Mouse (Mus musculus): ENCODE results near the gene Odf3. TPM values are rescaled to one million over a fixed set of nuclear protein-coding genes. Genes with fewer than 3 reads are reported as not detected.

Odf3 gene
- polyA plus RNA-seq, 1 experiment from 2014 or later, result not detected

GRCm38 (mm10) chr7:140821653-140822329 lies 25.8 kb upstream of the Odf3 start, which contains the start of gene Zfp941:
TSS of gene Zfp941 (minus strand) at chr7:140822178.
- H3K27me3 ChIP-seq (replicated peaks; ENCODE audit: control insufficient read depth, insufficient read depth, low read length), result no peaks in the 10 kb centered on the region
- H3K27ac ChIP-seq (ENCODE audit: low read depth), result no peak within 1 kb of the TSS
- ATAC-seq (replicated peaks; ENCODE audit: low FRiP score, low TSS enrichment, low read depth) (peak; percentile 82), DNase-seq (ENCODE audit: low spot score) (peak; percentile 72)
- WGBS, result 3% methylated on average over 21 of the region's 21 CpGs
- peak within 1 kb of the TSS; percentile 37 for H3K4me3 ChIP-seq (ENCODE audit: low read depth, low read length)
- H3K9ac ChIP-seq (ENCODE audit: low read length), result peak within 1 kb of the TSS; percentile 41
- no peaks in the 10 kb centered on the region for H3K9me3 ChIP-seq (ENCODE audit: control insufficient read depth, low read length)
- H3K4me2 ChIP-seq (ENCODE audit: low read length), result peak within 1 kb of the TSS; percentile 63
- H3K36me3 ChIP-seq (ENCODE audit: control insufficient read depth, insufficient read depth, low read length), result no peaks in the 10 kb centered on the region
- 0 out of 2 replicates have a peak, but pooled peaks cover 3% of the 10 kb centered on the region for H3K4me1 ChIP-seq (replicated peaks; ENCODE audit: control insufficient read depth, insufficient read depth, low read length)

DNA sequence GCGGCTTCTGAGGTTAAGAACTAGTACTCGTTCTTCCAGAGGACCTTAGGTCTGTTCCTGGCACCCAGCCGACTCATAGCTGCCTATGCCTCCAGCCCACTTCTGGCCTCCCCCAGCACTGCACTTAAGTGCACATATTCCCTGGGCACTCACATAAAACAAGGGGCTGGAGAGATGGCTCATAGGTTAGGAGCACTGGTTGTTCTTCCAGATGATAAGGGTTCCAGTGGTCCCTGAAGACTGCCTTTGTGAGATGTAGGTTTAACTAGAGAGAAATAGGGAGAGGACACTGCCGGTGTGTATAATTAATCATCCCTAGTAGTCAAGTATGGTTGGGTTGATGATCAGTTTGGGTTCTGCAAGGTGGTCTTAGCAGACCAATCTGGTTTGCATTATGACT lies 24.9 kb upstream of the Odf3 start:
- DNase-seq (ENCODE audit: low spot score), result no peak
- Histone ChIP-seq H3K4me2 (ENCODE audit: low read length) (no peak overlapping the region), H3K4me3 (ENCODE audit: low read depth, low read length) (no peak overlapping the region), H3K36me3 (ENCODE audit: control insufficient read depth, insufficient read depth, low read length) (no peaks in the 10 kb centered on the region), H3K27ac (ENCODE audit: low read depth) (no peak overlapping the region), H3K27me3 (replicated peaks; ENCODE audit: control insufficient read depth, insufficient read depth, low read length) (no peaks in the 10 kb centered on the region), H3K9ac (ENCODE audit: low read length) (no peak overlapping the region), H3K9me3 (ENCODE audit: control insufficient read depth, low read length) (no peaks in the 10 kb centered on the region), H3K4me1 (replicated peaks; ENCODE audit: control insufficient read depth, insufficient read depth, low read length) (0 out of 2 replicates have a peak, but pooled peaks cover 3% of the 10 kb centered on the region)
- WGBS, result 94% methylated on average over 4 of the region's 4 CpGs
- no peak for ATAC-seq (replicated peaks; ENCODE audit: low FRiP score, low TSS enrichment, low read depth)

DNA sequence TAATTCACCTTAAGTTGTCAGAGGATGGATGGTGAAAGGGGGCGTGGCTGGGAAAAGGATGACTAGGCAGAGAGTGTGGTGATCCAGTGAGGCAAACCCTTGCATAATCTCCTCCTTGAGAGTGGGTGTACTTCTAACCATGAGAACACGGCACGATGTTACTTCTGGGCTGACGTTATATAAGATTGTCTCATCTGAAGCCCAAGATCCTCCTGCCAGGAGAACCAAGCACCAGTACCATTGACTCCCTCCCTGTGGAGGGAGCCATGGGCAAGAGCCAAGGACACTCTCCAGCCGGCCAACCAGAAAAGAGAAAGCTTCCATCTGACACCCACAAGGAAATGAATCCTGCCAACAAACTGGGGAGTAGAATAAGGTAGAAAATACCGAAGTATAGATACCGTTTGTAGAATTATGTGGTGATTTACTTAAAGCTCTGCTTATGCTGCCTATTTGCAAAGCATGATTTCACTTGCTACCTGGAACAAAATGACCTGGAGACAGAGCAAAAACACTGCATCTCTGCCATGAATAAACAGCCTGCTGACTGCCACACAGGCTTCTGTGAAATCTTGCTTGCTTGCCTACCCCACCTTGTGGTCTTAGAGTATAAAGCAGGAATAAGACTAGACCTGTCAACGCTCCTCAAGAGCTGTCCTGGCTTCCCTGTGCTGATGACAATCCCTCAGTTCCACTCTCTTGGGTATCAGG lies 19.3 kb upstream of the Odf3 start:
- Histone ChIP-seq H3K36me3 (ENCODE audit: control insufficient read depth, insufficient read depth, low read length) (no peaks in the 10 kb centered on the region), H3K4me3 (ENCODE audit: low read depth, low read length) (no peak overlapping the region), H3K4me1 (replicated peaks; ENCODE audit: control insufficient read depth, insufficient read depth, low read length) (no peaks in the 10 kb centered on the region), H3K27ac (ENCODE audit: low read depth) (no peak overlapping the region), H3K9ac (ENCODE audit: low read length) (no peak overlapping the region), H3K27me3 (replicated peaks; ENCODE audit: control insufficient read depth, insufficient read depth, low read length) (no peaks in the 10 kb centered on the region), H3K4me2 (ENCODE audit: low read length) (no peak overlapping the region), H3K9me3 (ENCODE audit: control insufficient read depth, low read length) (no peaks in the 10 kb centered on the region)
- DNase-seq (ENCODE audit: low spot score) (no peak), ATAC-seq (replicated peaks; ENCODE audit: low FRiP score, low TSS enrichment, low read depth) (peak; percentile 53; the same call in 1 of the 2 replicates)
- WGBS, result 31% methylated on average over 8 of the region's 8 CpGs

DNA sequence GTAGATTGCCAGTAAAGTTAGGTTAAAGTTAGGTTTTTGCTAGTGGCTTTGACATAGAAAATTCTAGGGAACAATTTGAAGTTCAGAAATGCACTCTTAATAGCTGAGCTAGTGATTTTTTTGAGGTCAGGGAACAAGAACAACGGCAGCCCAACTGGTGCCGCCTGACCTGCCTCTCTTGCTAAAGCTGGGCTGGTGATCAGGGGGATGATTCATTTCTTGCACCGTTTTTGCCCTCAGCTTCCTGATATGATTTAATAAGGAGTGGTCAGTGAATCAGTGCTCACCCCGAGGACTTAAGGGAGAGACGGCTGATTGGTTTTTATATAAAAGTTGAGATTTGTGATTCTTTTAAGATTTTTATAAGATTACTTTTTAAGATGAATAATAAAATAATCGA lies 16.2 kb upstream of the Odf3 start:
- H3K36me3 ChIP-seq (ENCODE audit: control insufficient read depth, insufficient read depth, low read length), result no peaks in the 10 kb centered on the region
- no peak overlapping the region for H3K27ac ChIP-seq (ENCODE audit: low read depth)
- H3K4me2 ChIP-seq (ENCODE audit: low read length), result no peak overlapping the region
- H3K4me1 ChIP-seq (replicated peaks; ENCODE audit: control insufficient read depth, insufficient read depth, low read length), result no peaks in the 10 kb centered on the region
- ATAC-seq (replicated peaks; ENCODE audit: low FRiP score, low TSS enrichment, low read depth) (no peak), DNase-seq (ENCODE audit: low spot score) (no peak)
- no peak overlapping the region for H3K9ac ChIP-seq (ENCODE audit: low read length)
- WGBS, result 67% methylated on average over 6 of the region's 6 CpGs
- H3K4me3 ChIP-seq (ENCODE audit: low read depth, low read length), result no peak overlapping the region
- H3K27me3 ChIP-seq (replicated peaks; ENCODE audit: control insufficient read depth, insufficient read depth, low read length), result no peaks in the 10 kb centered on the region
- H3K9me3 ChIP-seq (ENCODE audit: control insufficient read depth, low read length), result no peaks in the 10 kb centered on the region

DNA sequence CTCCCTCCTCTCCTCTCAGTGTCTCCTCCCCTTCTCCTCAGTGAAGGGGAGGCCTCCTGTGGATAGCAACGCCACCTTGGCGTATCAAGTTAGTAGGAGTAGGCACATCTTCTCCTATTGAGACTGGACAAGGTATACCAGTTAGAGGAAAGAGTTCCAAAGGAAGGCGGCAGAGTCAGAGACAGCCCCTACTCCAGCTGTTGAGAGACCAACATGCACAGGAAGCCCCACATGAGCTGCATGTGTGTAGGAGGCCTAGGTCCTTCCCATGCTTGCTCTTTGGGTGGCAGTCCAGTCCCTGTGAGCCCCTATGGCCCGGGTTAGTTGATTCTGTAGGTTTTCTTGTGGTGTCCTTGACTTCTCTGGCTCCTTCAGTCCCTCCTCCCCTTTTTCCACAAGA lies 14.3 kb upstream of the Odf3 start:
- Histone ChIP-seq H3K9ac (ENCODE audit: low read length) (no peak overlapping the region), H3K36me3 (ENCODE audit: control insufficient read depth, insufficient read depth, low read length) (no peaks in the 10 kb centered on the region), H3K4me2 (ENCODE audit: low read length) (no peak overlapping the region), H3K9me3 (ENCODE audit: control insufficient read depth, low read length) (no peaks in the 10 kb centered on the region), H3K4me1 (replicated peaks; ENCODE audit: control insufficient read depth, insufficient read depth, low read length) (no peaks in the 10 kb centered on the region), H3K4me3 (ENCODE audit: low read depth, low read length) (no peak overlapping the region), H3K27ac (ENCODE audit: low read depth) (no peak overlapping the region), H3K27me3 (replicated peaks; ENCODE audit: control insufficient read depth, insufficient read depth, low read length) (no peaks in the 10 kb centered on the region)
- DNase-seq (ENCODE audit: low spot score), result no peak
- no peak for ATAC-seq (replicated peaks; ENCODE audit: low FRiP score, low TSS enrichment, low read depth)
- WGBS, result 81% methylated on average over 4 of the region's 4 CpGs

- DNase-seq (ENCODE audit: low spot score), result no peak
- H3K27ac ChIP-seq (ENCODE audit: low read depth), result no peak within 1 kb of the TSS
- no peak within 1 kb of the TSS for H3K4me2 ChIP-seq (ENCODE audit: low read length)
- WGBS, result 37% methylated on average over 20 of the region's 20 CpGs
- H3K4me3 ChIP-seq (ENCODE audit: low read depth, low read length), result no peak within 1 kb of the TSS
- ATAC-seq (replicated peaks; ENCODE audit: low FRiP score, low TSS enrichment, low read depth), result peak; percentile 47; the same call in 1 of the 2 replicates
- H3K9me3 ChIP-seq (ENCODE audit: control insufficient read depth, low read length), result no peaks in the 10 kb centered on the region
- no peaks in the 10 kb centered on the region for H3K4me1 ChIP-seq (replicated peaks; ENCODE audit: control insufficient read depth, insufficient read depth, low read length)
- no peak within 1 kb of the TSS for H3K9ac ChIP-seq (ENCODE audit: low read length)
- H3K27me3 ChIP-seq (replicated peaks; ENCODE audit: control insufficient read depth, insufficient read depth, low read length), result no peaks in the 10 kb centered on the region
- H3K36me3 ChIP-seq (ENCODE audit: control insufficient read depth, insufficient read depth, low read length), result no peaks in the 10 kb centered on the region
Measured at GRCm38 (mm10) chr7:140834968-140835757, 12.4 kb upstream of the Odf3 start, which contains the start of gene Urah. TSS of gene Urah (plus strand) at chr7:140835018.

DNA sequence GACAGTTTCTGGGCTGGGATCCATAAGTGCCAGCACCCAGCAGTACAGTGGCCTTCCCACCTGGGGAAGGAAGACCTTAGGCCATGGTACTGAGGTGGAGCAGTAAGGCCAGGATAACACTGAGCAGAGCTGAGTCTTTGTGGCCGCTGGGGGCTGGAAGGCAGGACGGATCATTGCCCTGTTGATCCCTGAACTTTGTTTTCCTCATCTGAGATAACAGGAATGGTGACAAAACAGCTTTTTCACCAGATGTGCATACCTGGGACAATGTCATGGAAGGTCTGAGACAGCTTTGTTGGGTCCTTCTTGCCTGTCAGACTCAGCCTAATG lies 11.9 kb upstream of the Odf3 start:
- Histone ChIP-seq H3K27me3 (replicated peaks; ENCODE audit: control insufficient read depth, insufficient read depth, low read length) (no peaks in the 10 kb centered on the region), H3K27ac (ENCODE audit: low read depth) (no peak overlapping the region), H3K4me3 (ENCODE audit: low read depth, low read length) (no peak overlapping the region), H3K9ac (ENCODE audit: low read length) (no peak overlapping the region), H3K4me1 (replicated peaks; ENCODE audit: control insufficient read depth, insufficient read depth, low read length) (no peaks in the 10 kb centered on the region), H3K4me2 (ENCODE audit: low read length) (no peak overlapping the region), H3K9me3 (ENCODE audit: control insufficient read depth, low read length) (no peaks in the 10 kb centered on the region), H3K36me3 (ENCODE audit: control insufficient read depth, insufficient read depth, low read length) (no peaks in the 10 kb centered on the region)
- no peak for DNase-seq (ENCODE audit: low spot score)
- 69% methylated on average over 2 of the region's 2 CpGs for WGBS
- no peak for ATAC-seq (replicated peaks; ENCODE audit: low FRiP score, low TSS enrichment, low read depth)

GRCm38 (mm10) chr7:140836243-140837115 lies 11.1 kb upstream of the Odf3 start:
- no peak overlapping the region for H3K4me3 ChIP-seq (ENCODE audit: low read depth, low read length)
- H3K27ac ChIP-seq (ENCODE audit: low read depth), result no peak overlapping the region
- no peaks in the 10 kb centered on the region for H3K36me3 ChIP-seq (ENCODE audit: control insufficient read depth, insufficient read depth, low read length)
- WGBS, result 79% methylated on average over 9 of the region's 9 CpGs
- H3K9me3 ChIP-seq (ENCODE audit: control insufficient read depth, low read length), result no peaks in the 10 kb centered on the region
- no peaks in the 10 kb centered on the region for H3K27me3 ChIP-seq (replicated peaks; ENCODE audit: control insufficient read depth, insufficient read depth, low read length)
- ATAC-seq (replicated peaks; ENCODE audit: low FRiP score, low TSS enrichment, low read depth) (no peak), DNase-seq (ENCODE audit: low spot score) (no peak)
- no peak overlapping the region for H3K9ac ChIP-seq (ENCODE audit: low read length)
- no peak overlapping the region for H3K4me2 ChIP-seq (ENCODE audit: low read length)
- no peaks in the 10 kb centered on the region for H3K4me1 ChIP-seq (replicated peaks; ENCODE audit: control insufficient read depth, insufficient read depth, low read length)
